Mouse (Mus musculus): ENCODE results near the gene Sept11. TPM values are rescaled to one million over a fixed set of nuclear protein-coding genes. Genes with fewer than 3 reads are reported as not detected.

Sept11 gene
- total and polyA plus RNA-seq, 3 experiments = 72.3 to 138 (median 78.5) TPM

DNA sequence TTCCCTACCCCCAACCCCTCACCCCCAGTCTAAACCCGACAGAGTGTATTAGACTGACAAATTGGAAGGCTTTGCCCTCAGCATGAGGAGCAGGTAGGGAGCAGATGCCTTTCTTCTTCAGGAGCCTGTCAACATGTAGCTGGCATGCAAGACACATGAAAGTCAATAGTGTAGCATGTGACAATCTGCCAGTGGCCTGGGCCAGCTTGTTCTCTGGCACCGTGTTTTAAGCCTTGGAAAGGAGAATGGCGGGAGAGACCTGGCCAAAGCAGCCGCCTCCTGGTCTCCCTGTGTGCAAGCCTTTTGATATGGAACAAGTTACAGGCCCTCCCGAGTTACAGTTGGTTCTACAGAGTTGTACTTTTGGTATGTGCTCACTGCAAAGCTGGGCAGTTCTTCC, 47.5 kb downstream of the Sept11 start:
- Histone ChIP-seq H3K27ac (ENCODE audit: insufficient read depth, low read depth) (no peak overlapping the region), H3K36me3 (replicated peaks in 1 of 2; ENCODE audit: control insufficient read depth in 1 of 2, insufficient read depth in 1 of 2, low read length in 1 of 2) (peaks cover 33 to 68% of the 10 kb centered on the region in 2 experiments), H3K4me2 (ENCODE audit: insufficient read depth, low read depth, poor library complexity, severe bottlenecking) (no peak overlapping the region), H3K27me3 (replicated peaks) (no peaks in the 10 kb centered on the region), H3K9ac (ENCODE audit: insufficient read depth, low read depth) (no peak overlapping the region), H3K9me3 (replicated peaks; ENCODE audit: low read length) (peaks cover 12% of the 10 kb centered on the region), H3K79me2 (replicated peaks; ENCODE audit: control insufficient read depth, extremely low read depth, insufficient read depth, poor library complexity, severe bottlenecking) (peaks cover 32% of the 10 kb centered on the region), H3K4me1 (ENCODE audit: control insufficient read depth in 1 of 2, insufficient read depth in 2 of 2) (peaks cover 6 to 44% of the 10 kb centered on the region in 2 experiments), H3K4me3 (replicated peaks in 1 of 3; ENCODE audit: low read depth in 2 of 3, low read length in 2 of 3, poor library complexity in 1 of 3) (no peak overlapping the region)
- in situ Hi-C loops (cut with MboI; ENCODE audit: low pct_ligation_motif_present, low pct_unique_long_range_greater_than_20kb, low sequenced_read_pairs) = no loop called here
- DNase-seq (ENCODE audit: extremely low read depth) = no peak
- dilution Hi-C loops (cut with MboI; ENCODE audit: extremely low pct_ligation_motif_present, extremely low pct_unique_long_range_greater_than_20kb, low sequenced_read_pairs) = no loop called here
- TF ChIP-seq USF2 (conservative IDR thresholded peaks at IDR 0.05; ENCODE audit: low read depth, low read length) (no peak), CHD1 (IDR thresholded peaks at IDR 0.05; ENCODE audit: low read depth, low read length) (no peak), TCF12 (IDR thresholded peaks at IDR 0.05; ENCODE audit: low read depth, low read length) (no peak), MEF2A (IDR thresholded peaks at IDR 0.05; ENCODE audit: borderline replicate concordance, low read depth, low read length) (no peak), RAD21 (IDR thresholded peaks at IDR 0.05; ENCODE audit: low read depth, low read length) (no peak), UBTF (IDR thresholded peaks at IDR 0.05; ENCODE audit: low read depth, low read length) (no peak), HCFC1 (IDR thresholded peaks at IDR 0.05; ENCODE audit: low read depth, low read length) (no peak), CHD2 (IDR thresholded peaks at IDR 0.05; ENCODE audit: low read length) (no peak), GABPA (IDR thresholded peaks at IDR 0.05; ENCODE audit: insufficient replicate concordance, low read depth, low read length) (no peak), EP300 (IDR thresholded peaks at IDR 0.05; ENCODE audit: low read length) (no peak), ZNF384 (IDR thresholded peaks at IDR 0.05; ENCODE audit: low read depth, low read length) (no peak)

GRCm38 (mm10) chr5:93143360-93144091, 50.3 kb downstream of the Sept11 start:
- peaks cover 7% of the 10 kb centered on the region for H3K9me3 ChIP-seq (replicated peaks; ENCODE audit: low read length)
- H3K9ac ChIP-seq (ENCODE audit: insufficient read depth, low read depth) = no peak overlapping the region
- in situ Hi-C loops (cut with MboI; ENCODE audit: low pct_ligation_motif_present, low pct_unique_long_range_greater_than_20kb, low sequenced_read_pairs) (no loop called here), dilution Hi-C loops (cut with MboI; ENCODE audit: extremely low pct_ligation_motif_present, extremely low pct_unique_long_range_greater_than_20kb, low sequenced_read_pairs) (no loop called here)
- H3K79me2 ChIP-seq (replicated peaks; ENCODE audit: control insufficient read depth, extremely low read depth, insufficient read depth, poor library complexity, severe bottlenecking) = peaks cover 13% of the 10 kb centered on the region
- H3K4me2 ChIP-seq (ENCODE audit: insufficient read depth, low read depth, poor library complexity, severe bottlenecking) = no peak overlapping the region
- H3K4me1 ChIP-seq (ENCODE audit: control insufficient read depth in 1 of 2, insufficient read depth in 2 of 2) = peaks cover 0 to 24% of the 10 kb centered on the region in 2 experiments; a peak in 2 of 4 replicates
- TF ChIP-seq PAX5 (IDR thresholded peaks at IDR 0.05; ENCODE audit: low read length) (no peak), HCFC1 (IDR thresholded peaks at IDR 0.05; ENCODE audit: low read depth, low read length) (no peak), EP300 (IDR thresholded peaks at IDR 0.05; ENCODE audit: low read length) (no peak)
- no peak overlapping the region for H3K27ac ChIP-seq (ENCODE audit: insufficient read depth, low read depth)
- H3K36me3 ChIP-seq (replicated peaks in 1 of 2; ENCODE audit: control insufficient read depth in 1 of 2, insufficient read depth in 1 of 2, low read length in 1 of 2) = peaks cover 42 to 88% of the 10 kb centered on the region in 2 experiments
- H3K4me3 ChIP-seq (replicated peaks in 1 of 3; ENCODE audit: low read depth in 2 of 3, low read length in 2 of 3, poor library complexity in 1 of 3) = no peak overlapping the region
- H3K27me3 ChIP-seq (replicated peaks) = no peaks in the 10 kb centered on the region
- no peak for DNase-seq (ENCODE audit: extremely low read depth)

DNA sequence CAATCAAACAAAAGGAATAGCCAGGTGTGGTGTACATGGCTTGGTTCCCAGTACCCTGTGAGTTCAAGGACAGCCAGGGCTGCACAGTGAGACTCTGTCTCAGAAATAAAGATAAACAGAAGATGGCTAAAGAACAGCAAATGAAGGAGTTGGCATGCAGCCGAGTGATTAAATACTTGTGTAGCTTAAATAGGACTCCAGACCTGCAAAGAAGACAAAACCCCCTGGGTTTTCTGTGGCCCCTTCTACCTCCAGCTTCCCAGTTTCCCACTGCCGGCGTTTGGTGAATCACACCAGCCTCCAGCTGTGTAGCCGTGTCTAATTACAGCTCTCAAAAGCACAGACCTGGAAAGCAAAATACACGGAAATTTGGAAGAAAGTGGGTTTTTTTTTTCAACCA, 51.6 kb downstream of the Sept11 start:
- Histone ChIP-seq H3K4me1 (ENCODE audit: control insufficient read depth in 1 of 2, insufficient read depth in 2 of 2) (peaks cover under 1 to 32% of the 10 kb centered on the region in 2 experiments; a peak in 3 of 4 replicates), H3K4me2 (ENCODE audit: insufficient read depth, low read depth, poor library complexity, severe bottlenecking) (no peak overlapping the region), H3K4me3 (replicated peaks in 1 of 3; ENCODE audit: low read depth in 2 of 3, low read length in 2 of 3, poor library complexity in 1 of 3) (no peak overlapping the region), H3K36me3 (replicated peaks in 1 of 2; ENCODE audit: control insufficient read depth in 1 of 2, insufficient read depth in 1 of 2, low read length in 1 of 2) (peaks cover 35 to 87% of the 10 kb centered on the region in 2 experiments), H3K27ac (ENCODE audit: insufficient read depth, low read depth) (no peak overlapping the region), H3K79me2 (replicated peaks; ENCODE audit: control insufficient read depth, extremely low read depth, insufficient read depth, poor library complexity, severe bottlenecking) (peaks cover 8% of the 10 kb centered on the region; the same call in 1 of the 2 replicates), H3K9ac (ENCODE audit: insufficient read depth, low read depth) (no peak overlapping the region), H3K9me3 (replicated peaks; ENCODE audit: low read length) (no peaks in the 10 kb centered on the region), H3K27me3 (replicated peaks) (no peaks in the 10 kb centered on the region)
- TF ChIP-seq MYC (IDR thresholded peaks at IDR 0.05; ENCODE audit: low read depth, low read length) (no peak), USF1 (IDR thresholded peaks at IDR 0.05; ENCODE audit: low read depth, low read length) (no peak), MEF2A (IDR thresholded peaks at IDR 0.05; ENCODE audit: borderline replicate concordance, low read depth, low read length) (no peak), ZKSCAN1 (IDR thresholded peaks at IDR 0.05; ENCODE audit: borderline replicate concordance, low read depth, low read length) (no peak), CTCF (conservative IDR thresholded peaks at IDR 0.05 in 1 of 2, IDR thresholded peaks at IDR 0.05 in 1 of 2; ENCODE audit: low read depth in 2 of 2, low read length in 2 of 2) (no peak), CHD1 (IDR thresholded peaks at IDR 0.05; ENCODE audit: low read depth, low read length) (no peak), USF2 (conservative IDR thresholded peaks at IDR 0.05; ENCODE audit: low read depth, low read length) (no peak), MXI1 (IDR thresholded peaks at IDR 0.05; ENCODE audit: low read depth, low read length) (no peak), RCOR1 (conservative IDR thresholded peaks at IDR 0.05; ENCODE audit: low read depth, low read length) (no peak)
- DNase-seq (ENCODE audit: extremely low read depth) = no peak
- in situ Hi-C loops (cut with MboI; ENCODE audit: low pct_ligation_motif_present, low pct_unique_long_range_greater_than_20kb, low sequenced_read_pairs) (no loop called here), dilution Hi-C loops (cut with MboI; ENCODE audit: extremely low pct_ligation_motif_present, extremely low pct_unique_long_range_greater_than_20kb, low sequenced_read_pairs) (no loop called here)

Measured in CH12.LX (cell line).